Mouse (Mus musculus) hindbrain, embryonic 11.5 days (tissue): Measurements from ENCODE around the gene Hba-x. TPM values are rescaled to one million over a fixed set of nuclear protein-coding genes. Genes with fewer than 3 reads are reported as not detected.
A peak's percentile ranks its signal among the peaks of the same experiment; 100 is the strongest.

Experiments
- ATAC-seq: fragments of 200-750 bp; cut with Nextera tagmentation; 2 replicates; pipeline ENCODE4 v1.8.0; 2017; ENCODE audit warnings: mild to moderate bottlenecking, moderate TSS enrichment, moderate library complexity; ENCODE audit not compliant: low FRiP score
- DNase-seq: peaks from one replicate; pipeline ENCODE4 v3.0.0-alpha.2; 2015; ENCODE audit warnings: low spot score
- H3K27ac ChIP-seq: fragments of 300-500 bp; sonication (generic); 2 replicates; pipeline ENCODE4 v1.5.1; 2014; ENCODE audit warnings: mild to moderate bottlenecking, low read depth, low read length
- H3K27me3 ChIP-seq: fragments of 300-500 bp; sonication (generic); 2 replicates; pipeline ENCODE4 v1.6.1; 2014; ENCODE audit warnings: mild to moderate bottlenecking, low read length, moderate library complexity, mixed read lengths; ENCODE audit not compliant: control insufficient read depth, insufficient read depth
- H3K36me3 ChIP-seq: fragments of 300-500 bp; sonication (generic); 2 replicates; pipeline ENCODE4 v1.6.1; 2014; ENCODE audit warnings: mild to moderate bottlenecking, low read length, moderate library complexity, mixed read lengths; ENCODE audit not compliant: control insufficient read depth, insufficient read depth
- H3K4me1 ChIP-seq: fragments of 300-500 bp; sonication (generic); replicated peaks from 2 replicates; pipeline ENCODE4 v1.6.1; 2014; ENCODE audit warnings: low read length, mixed read lengths; ENCODE audit not compliant: control insufficient read depth, insufficient read depth
- H3K4me2 ChIP-seq: fragments of 300-500 bp; sonication (generic); replicated peaks from 2 replicates; pipeline ENCODE4 v1.6.1; 2014; ENCODE audit warnings: mild to moderate bottlenecking, low read depth, low read length
- H3K4me3 ChIP-seq: fragments of 300-500 bp; sonication (generic); 2 replicates; pipeline ENCODE4 v1.5.1; 2014; ENCODE audit warnings: low read depth, low read length
- H3K9ac ChIP-seq: fragments of 300-500 bp; sonication (generic); 2 replicates; pipeline ENCODE4 v1.6.1; 2014; ENCODE audit warnings: low read depth, low read length
- H3K9me3 ChIP-seq: fragments of 300-500 bp; sonication (generic); 2 replicates; pipeline ENCODE4 v1.6.1; 2016; ENCODE audit warnings: low read length; ENCODE audit not compliant: control insufficient read depth
- WGBS: fragments of 180-500 bp; shearing (Covaris S2); extraction: QIAGEN DNeasy Blood & Tissue Kit; methylation state at CpG from one replicate; pipeline ENCODE4 v1.1.7; 2014; 5-methylcytosine and 5-hydroxymethylcytosine counted together
- polyA plus RNA-seq: library from polyadenylated mRNA; unstranded; fragments of >200 nt; fragmentation: Nextera tagmentation; extraction: Ambion mirVana; gene quantifications from 2 replicates; pipeline ENCODE4 v1.2.1, GENCODE M21; 2014

Hba-x gene
- polyA plus RNA-seq, 1 experiment from 2014 or later, result 3,380 TPM

GRCm38 (mm10) chr11:32256146-32256545 lies 20.1 kb upstream of the Hba-x start:
- H3K36me3 ChIP-seq, result no peaks in the 10 kb centered on the region
- H3K4me3 ChIP-seq, result no peak overlapping the region
- H3K9ac ChIP-seq, result no peak overlapping the region
- no peak overlapping the region for H3K4me2 ChIP-seq
- DNase-seq, result no peak
- H3K27ac ChIP-seq, result no peak overlapping the region
- ATAC-seq, result no peak
- H3K27me3 ChIP-seq, result no peaks in the 10 kb centered on the region
- 95% methylated on average over 1 of the region's 1 CpGs for WGBS
- no peaks in the 10 kb centered on the region for H3K9me3 ChIP-seq
- H3K4me1 ChIP-seq, result no peaks in the 10 kb centered on the region

GRCm38 (mm10) chr11:32256566-32256965 lies 19.6 kb upstream of the Hba-x start:
- Histone ChIP-seq H3K9ac (no peak overlapping the region), H3K27ac (no peak overlapping the region)
- ATAC-seq, result no peak

GRCm38 (mm10) chr11:32262674-32263415 lies 13.4 kb upstream of the Hba-x start:
- Histone ChIP-seq H3K9ac (no peak overlapping the region), H3K4me2 (no peak overlapping the region), H3K9me3 (no peaks in the 10 kb centered on the region), H3K27me3 (no peaks in the 10 kb centered on the region), H3K27ac (no peak overlapping the region), H3K4me3 (no peak overlapping the region), H3K36me3 (no peaks in the 10 kb centered on the region), H3K4me1 (no peaks in the 10 kb centered on the region)
- WGBS, result 83% methylated on average over 10 of the region's 10 CpGs
- ATAC-seq (no peak), DNase-seq (no peak)

More at GRCm38 (mm10) chr11:32256566-32256965, 19.6 kb upstream of the Hba-x start:
- 87% methylated on average over 3 of the region's 3 CpGs for WGBS
- no peak overlapping the region for H3K4me2 ChIP-seq
- H3K9me3 ChIP-seq, result no peaks in the 10 kb centered on the region
- H3K4me1 ChIP-seq, result no peaks in the 10 kb centered on the region
- DNase-seq, result no peak
- no peaks in the 10 kb centered on the region for H3K27me3 ChIP-seq
- no peak overlapping the region for H3K4me3 ChIP-seq
- no peaks in the 10 kb centered on the region for H3K36me3 ChIP-seq

GRCm38 (mm10) chr11:32265117-32265738 lies 11.0 kb upstream of the Hba-x start:
- ATAC-seq (no peak), DNase-seq (no peak)
- Histone ChIP-seq H3K4me2 (no peak overlapping the region), H3K27me3 (no peaks in the 10 kb centered on the region), H3K27ac (no peak overlapping the region), H3K4me1 (0 out of 2 replicates have a peak, but pooled peaks cover 2% of the 10 kb centered on the region), H3K9me3 (no peaks in the 10 kb centered on the region), H3K36me3 (no peaks in the 10 kb centered on the region), H3K4me3 (no peak overlapping the region), H3K9ac (no peak overlapping the region)
- WGBS, result 97% methylated on average over 3 of the region's 3 CpGs

- no peak overlapping the region for H3K4me2 ChIP-seq
- no peak overlapping the region for H3K4me3 ChIP-seq
Measured at GRCm38 (mm10) chr11:32266194-32266593, 10.0 kb upstream of the Hba-x start.

GRCm38 (mm10) chr11:32266776-32267175 lies 9.4 kb upstream of the Hba-x start:
- WGBS, result 36% methylated on average over 6 of the region's 6 CpGs
- peak overlapping the region; percentile 98 for H3K9ac ChIP-seq
- H3K27me3 ChIP-seq, result no peaks in the 10 kb centered on the region
- no peak for DNase-seq
- H3K4me3 ChIP-seq, result peak overlapping the region; percentile 75
- H3K4me2 ChIP-seq, result peak overlapping the region; percentile 49
- H3K27ac ChIP-seq, result peak overlapping the region; percentile 96
- H3K36me3 ChIP-seq, result no peaks in the 10 kb centered on the region
- no peak for ATAC-seq
- no peaks in the 10 kb centered on the region for H3K9me3 ChIP-seq
- 0 out of 2 replicates have a peak, but pooled peaks cover 2% of the 10 kb centered on the region for H3K4me1 ChIP-seq

More at GRCm38 (mm10) chr11:32266194-32266593, 10.0 kb upstream of the Hba-x start:
- WGBS, result 91% methylated on average over 6 of the region's 6 CpGs
- no peak for DNase-seq
- no peak overlapping the region for H3K9ac ChIP-seq
- H3K4me1 ChIP-seq, result 0 out of 2 replicates have a peak, but pooled peaks cover 2% of the 10 kb centered on the region
- no peak overlapping the region for H3K27ac ChIP-seq
- no peak for ATAC-seq
- H3K9me3 ChIP-seq, result no peaks in the 10 kb centered on the region
- H3K36me3 ChIP-seq, result no peaks in the 10 kb centered on the region
- no peaks in the 10 kb centered on the region for H3K27me3 ChIP-seq

- WGBS, result under 1% methylated on average over 54 of the region's 54 CpGs
- Histone ChIP-seq H3K27me3 (no peaks in the 10 kb centered on the region), H3K27ac (peak within 1 kb of the TSS; percentile 96), H3K9me3 (no peaks in the 10 kb centered on the region), H3K9ac (peak within 1 kb of the TSS; percentile 98), H3K4me1 (0 out of 2 replicates have a peak, but pooled peaks cover 2% of the 10 kb centered on the region), H3K36me3 (no peaks in the 10 kb centered on the region), H3K4me3 (peak within 1 kb of the TSS; percentile 75), H3K4me2 (peak within 1 kb of the TSS; percentile 49)
- ATAC-seq (peak; percentile 97), DNase-seq (peak; percentile 95)
Measured at GRCm38 (mm10) chr11:32267188-32267884, 8.9 kb upstream of the Hba-x start, which contains the start of gene Nprl3. Gene Nprl3, minus strand, starts transcription at chr11:32267707.

GRCm38 (mm10) chr11:32267964-32268363 lies 8.2 kb upstream of the Hba-x start:
- peak; percentile 33 for DNase-seq
- Histone ChIP-seq H3K4me1 (0 out of 2 replicates have a peak, but pooled peaks cover 2% of the 10 kb centered on the region), H3K27ac (no peak overlapping the region), H3K4me2 (peak overlapping the region; percentile 49), H3K4me3 (peak overlapping the region; percentile 75), H3K36me3 (no peaks in the 10 kb centered on the region), H3K27me3 (no peaks in the 10 kb centered on the region), H3K9ac (peak overlapping the region; percentile 98), H3K9me3 (no peaks in the 10 kb centered on the region)
- WGBS, result 20% methylated on average over 5 of the region's 5 CpGs
- peak; percentile 42 for ATAC-seq
